Comparison of ENCODE assay signal across 8 mouse cellular contexts in genomic region chr1:106629470-106629830, GRCm38 (mm10).
DNase-seq lines count a peak whose midpoint lies in the region; ATAC-seq and TF ChIP-seq lines count a peak whose summit lies in the region.

No protein-coding gene starts in this region.

- no peak overlapping the region for H3K9ac ChIP-seq in neural tube, embryonic 13.5 days
- H3K9ac ChIP-seq in forebrain, postnatal 0 days: no peak overlapping the region
- no peak overlapping the region for H3K9ac ChIP-seq in intestine, embryonic 15.5 days

- H3K36me3 ChIP-seq in neural tube, embryonic 13.5 days: no peaks in the 10 kb centered on the region
- H3K36me3 ChIP-seq in forebrain, postnatal 0 days (ENCODE audit: insufficient read depth): no peaks in the 10 kb centered on the region
- no peaks in the 10 kb centered on the region for H3K36me3 ChIP-seq in intestine, embryonic 15.5 days

- no peak for DNase-seq in neural tube, embryonic 10.5 days (ENCODE audit: extremely low spot score, low spot score)
- DNase-seq in forebrain, postnatal 0 days: no peak
- DNase-seq in lung, adult 2 months: peak; percentile 20
- DNase-seq in yolk sac, embryonic 10.5 days (ENCODE audit: low spot score): peak; percentile 60
- no peak for DNase-seq in right cerebral cortex, postnatal 25 days
- no peak for DNase-seq in right cerebral cortex, adult 18-20 months

- no peak for TF ChIP-seq CTCF in forebrain, postnatal 0 days (IDR thresholded peaks at IDR 0.05; ENCODE audit: low read depth)
- TF ChIP-seq CTCF in lung, adult 2 months (IDR thresholded peaks at IDR 0.05; ENCODE audit: insufficient read depth, low read length): no peak

- H3K4me3 ChIP-seq in neural tube, embryonic 13.5 days: no peak overlapping the region
- no peak overlapping the region for H3K4me3 ChIP-seq in forebrain, postnatal 0 days (ENCODE audit: low read depth, low read length)
- H3K4me3 ChIP-seq in intestine, embryonic 15.5 days (replicated peaks): no peak overlapping the region
- no peak overlapping the region for H3K4me3 ChIP-seq in lung, adult 2 months (replicated peaks; ENCODE audit: extremely low read depth, low read depth, low read length)

- H3K27ac ChIP-seq in neural tube, embryonic 13.5 days (replicated peaks): peak overlapping the region; percentile 65
- H3K27ac ChIP-seq in forebrain, postnatal 0 days (ENCODE audit: low read depth, low read length): no peak overlapping the region
- H3K27ac ChIP-seq in intestine, embryonic 15.5 days: peak overlapping the region; percentile 52

- TF ChIP-seq POLR2A in lung, adult 2 months (IDR thresholded peaks at IDR 0.05; ENCODE audit: borderline replicate concordance, extremely low read depth, low read depth, low read length): peak; percentile 41; the same call in 1 of the 2 replicates

- H3K4me1 ChIP-seq in neural tube, embryonic 13.5 days (replicated peaks): peaks cover 23% of the 10 kb centered on the region
- no peaks in the 10 kb centered on the region for H3K4me1 ChIP-seq in forebrain, postnatal 0 days (ENCODE audit: insufficient read depth)
- peaks cover 20% of the 10 kb centered on the region for H3K4me1 ChIP-seq in intestine, embryonic 15.5 days (replicated peaks)
- peaks cover 9% of the 10 kb centered on the region for H3K4me1 ChIP-seq in lung, adult 2 months (ENCODE audit: control insufficient read depth, insufficient read depth, low read length)

- H3K4me2 ChIP-seq in neural tube, embryonic 13.5 days: no peak overlapping the region
- no peak overlapping the region for H3K4me2 ChIP-seq in forebrain, postnatal 0 days (ENCODE audit: low read depth)
- H3K4me2 ChIP-seq in intestine, embryonic 15.5 days (replicated peaks): peak overlapping the region; percentile 35

- WGBS in neural tube, embryonic 13.5 days: 19% methylated on average over 4 of the region's 4 CpGs
- WGBS in forebrain, postnatal 0 days: 12% methylated on average over 4 of the region's 4 CpGs
- 10% methylated on average over 4 of the region's 4 CpGs for WGBS in intestine, embryonic 15.5 days
- WGBS in lung, adult 2 months: 16% methylated on average over 4 of the region's 4 CpGs

- no peaks in the 10 kb centered on the region for H3K9me3 ChIP-seq in neural tube, embryonic 13.5 days
- H3K9me3 ChIP-seq in forebrain, postnatal 0 days (ENCODE audit: low read length): no peaks in the 10 kb centered on the region
- no peaks in the 10 kb centered on the region for H3K9me3 ChIP-seq in intestine, embryonic 15.5 days

- ATAC-seq in neural tube, embryonic 13.5 days (ENCODE audit: low read depth): peak; percentile 20; the same call in 1 of the 2 replicates
- ATAC-seq in forebrain, postnatal 0 days: peak; percentile 41; the same call in 1 of the 2 replicates
- peak; percentile 83 for ATAC-seq in intestine, embryonic 15.5 days

- no peaks in the 10 kb centered on the region for H3K27me3 ChIP-seq in neural tube, embryonic 13.5 days
- no peaks in the 10 kb centered on the region for H3K27me3 ChIP-seq in forebrain, postnatal 0 days (ENCODE audit: insufficient read depth, low read length)
- H3K27me3 ChIP-seq in intestine, embryonic 15.5 days (replicated peaks): no peaks in the 10 kb centered on the region

Comparison
In these comparisons a context has a peak if more than half of its experiments do, and no peak if none do; other contexts are left out.
1. ATAC-seq: peak in every context shown above with its lines; median percentile 83 in intestine, embryonic 15.5 days; 41 in forebrain, postnatal 0 days; 20 in neural tube, embryonic 13.5 days.
2. DNase-seq: peak in lung, adult 2 months (single experiment) and yolk sac, embryonic 10.5 days (single experiment); none in neural tube, embryonic 10.5 days (single experiment), forebrain, postnatal 0 days (single experiment), right cerebral cortex, postnatal 25 days (single experiment) and right cerebral cortex, adult 18-20 months (single experiment).